Mouse (Mus musculus) ES-E14 (cell line): ENCODE data around the gene Slc16a6. TPM values are rescaled to one million over a fixed set of nuclear protein-coding genes. Genes with fewer than 3 reads are reported as not detected.

Source experiments
- DNase-seq: peaks from one replicate; pipeline ENCODE4 v3.0.0-alpha.2; 2013; ENCODE audit warnings: low read depth, low spot score
- H3K27ac ChIP-seq: 2 replicates; pipeline ENCODE4 v1.5.1; 2012; ENCODE audit warnings: low read depth, mild to moderate bottlenecking, low read length, moderate library complexity, mixed read lengths; ENCODE audit not compliant: poor library complexity, insufficient read depth, severe bottlenecking
- H3K36me3 ChIP-seq: 2 replicates; pipeline ENCODE4 v1.6.1; 2012; ENCODE audit warnings: mild to moderate bottlenecking, low read length, moderate library complexity, mixed read lengths; ENCODE audit not compliant: control insufficient read depth, poor library complexity, insufficient read depth, severe bottlenecking
- H3K4me1 ChIP-seq, 2 experiments: fragments of 150-350 bp in 1 of 2; sonication (generic) in 1 of 2; 2 replicates each; pipeline ENCODE4 v1.6.1; 2012; ENCODE audit warnings: low read length in 2 of 2, mild to moderate bottlenecking in 1 of 2, mixed read lengths in 1 of 2; ENCODE audit not compliant: control insufficient read depth in 2 of 2, insufficient read depth in 2 of 2, poor library complexity in 1 of 2
- H3K4me3 ChIP-seq, 2 experiments: fragments of 150-350 bp in 1 of 2; sonication (generic) in 1 of 2; 2 replicates each; pipeline ENCODE4 v1.5.1; 2012; ENCODE audit warnings: low read length in 2 of 2, low read depth in 1 of 2, mild to moderate bottlenecking in 1 of 2, mixed read lengths in 1 of 2; ENCODE audit not compliant: insufficient read depth in 1 of 2, poor library complexity in 1 of 2, severe bottlenecking in 1 of 2
- H3K9ac ChIP-seq: 2 replicates; pipeline ENCODE4 v1.6.1; 2012; ENCODE audit warnings: low read depth, mild to moderate bottlenecking, low read length, mixed read lengths; ENCODE audit not compliant: poor library complexity, insufficient read depth, severe bottlenecking
- H3K9me3 ChIP-seq: fragments of 150-350 bp; sonication (generic); 2 replicates; pipeline ENCODE4 v1.6.1; 2012; ENCODE audit warnings: low read depth, mild to moderate bottlenecking, low read length; ENCODE audit not compliant: control insufficient read depth, insufficient read depth
- CHD2 ChIP-seq: IDR thresholded peaks from 2 replicates; pipeline ENCODE4 v1.6.1; 2014; ENCODE audit warnings: mild to moderate bottlenecking, low read depth, low read length, inconsistent platforms
- HCFC1 ChIP-seq: IDR thresholded peaks from 2 replicates; pipeline ENCODE4 v1.6.1; 2012; ENCODE audit warnings: low read length, inconsistent platforms, borderline replicate concordance; ENCODE audit not compliant: insufficient read depth
- MAFK ChIP-seq: IDR thresholded peaks from 2 replicates; pipeline ENCODE4 v1.6.1; 2014; ENCODE audit warnings: mild to moderate bottlenecking, low read depth, low read length, inconsistent platforms; ENCODE audit not compliant: insufficient read depth
- ZC3H11A ChIP-seq: IDR thresholded peaks from 2 replicates; pipeline ENCODE4 v1.6.1; 2012; ENCODE audit warnings: low read depth, mild to moderate bottlenecking, inconsistent platforms, low read length, borderline replicate concordance
- ZNF384 ChIP-seq: IDR thresholded peaks from 2 replicates; pipeline ENCODE4 v1.6.1; 2012; ENCODE audit warnings: low read depth, low read length, inconsistent platforms
- in situ Hi-C, 2 experiments: fragments of 600-800 bp; cut with MboI; formaldehyde crosslinking; loops; one replicate each; pipeline ENCODE4 v1.15.1; 2025; ENCODE audit warnings: low sequenced_read_pairs in 2 of 2, inconsistent platforms in 1 of 2; ENCODE audit not compliant: unreplicated experiment in 2 of 2
- total RNA-seq: library from RNA; depleted of rRNA; stranded (reverse); fragments of 300-350 nt; gene quantifications from 2 replicates; pipeline ENCODE4 v1.2.3, GENCODE M21; 2012

Gene Slc16a6
- total RNA-seq, 1 experiment: 26.8 TPM

- Histone ChIP-seq H3K36me3 (peaks cover 23% of the 10 kb centered on the region), H3K9me3 (no peaks in the 10 kb centered on the region), H3K9ac (no peak overlapping the region), H3K4me1 (no peaks in the 10 kb centered on the region; a peak in 1 of 4 replicates), H3K27ac (no peak overlapping the region), H3K4me3 (no peak overlapping the region)
- no peak for DNase-seq
- in situ Hi-C loops: no loop called here
- TF ChIP-seq HCFC1 (no peak), ZNF384 (no peak), MAFK (no peak), ZC3H11A (no peak), CHD2 (no peak)
Observed at GRCm38 (mm10) chr11:109451169-109451568, 22.2 kb downstream of the Slc16a6 start.

- Histone ChIP-seq H3K9me3 (no peaks in the 10 kb centered on the region), H3K9ac (no peak overlapping the region), H3K27ac (no peak overlapping the region), H3K4me3 (no peak overlapping the region), H3K4me1 (no peaks in the 10 kb centered on the region), H3K36me3 (no peaks in the 10 kb centered on the region)
- TF ChIP-seq CHD2 (no peak), ZC3H11A (peak; percentile 76)
- in situ Hi-C loops: loop anchor here (10.0 to 25.0 kb wide), 2 partner anchors 409 to 417 kb away; no protein-coding TSS in a partner anchor
- DNase-seq: peak; percentile 37
Observed at GRCm38 (mm10) chr11:109445438-109446035, 27.9 kb downstream of the Slc16a6 start.

- Histone ChIP-seq H3K4me1 (no peaks in the 10 kb centered on the region), H3K9ac (no peak overlapping the region), H3K4me3 (no peak overlapping the region), H3K36me3 (no peaks in the 10 kb centered on the region), H3K27ac (no peak overlapping the region), H3K9me3 (no peaks in the 10 kb centered on the region)
- no peak for TF ChIP-seq ZNF384
- TF ChIP-seq ZC3H11A: 0 out of 2 replicates have a peak, but pooled peaks have one; percentile 5
- TF ChIP-seq HCFC1: no peak
- in situ Hi-C loops: loop anchor here (5.0 to 25.0 kb wide), 4 partner anchors 143 to 418 kb away; no protein-coding TSS in a partner anchor
- no peak for DNase-seq
Observed at GRCm38 (mm10) chr11:109444600-109444999, 28.8 kb downstream of the Slc16a6 start.

- no peak for TF ChIP-seq MAFK
- Histone ChIP-seq H3K4me3 (no peak overlapping the region), H3K27ac (no peak overlapping the region), H3K36me3 (no peaks in the 10 kb centered on the region), H3K9me3 (no peaks in the 10 kb centered on the region), H3K4me1 (no peaks in the 10 kb centered on the region), H3K9ac (no peak overlapping the region)
- in situ Hi-C loops: loop anchor here (5.0 to 25.0 kb wide), 4 partner anchors 144 to 419 kb away; no protein-coding TSS in a partner anchor
- no peak for DNase-seq
Observed at GRCm38 (mm10) chr11:109443468-109444263, 29.7 kb downstream of the Slc16a6 start.
